Mouse (Mus musculus): Measurements from ENCODE around the gene Plekha7.
A peak's percentile ranks its signal among the peaks of the same experiment; 100 is the strongest.

Gene Plekha7

GRCm38 (mm10) chr7:116248536-116248935 lies 59.6 kb downstream of the Plekha7 start:
- DNase-seq (ENCODE audit: low spot score in 2 of 2), result no peak

DNA sequence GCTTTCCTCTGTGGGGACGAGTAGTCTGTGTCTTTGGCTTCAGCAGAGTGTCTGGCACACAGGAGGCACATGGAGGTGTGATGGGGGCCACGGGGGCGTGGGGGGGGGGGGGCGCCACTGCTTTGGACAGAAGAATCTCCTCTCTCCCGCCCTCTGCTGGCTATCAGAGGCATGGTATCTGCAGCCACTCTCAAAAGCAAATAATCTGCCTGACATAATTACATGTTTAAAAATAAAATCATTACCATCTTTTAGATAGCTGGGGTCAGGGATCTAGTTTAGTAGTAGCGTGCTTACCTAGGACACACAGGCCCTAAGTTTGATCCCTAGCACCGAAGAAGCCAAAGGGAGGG lies 60.8 kb downstream of the Plekha7 start:
- DNase-seq (ENCODE audit: low spot score in 2 of 2), result no peak

- DNase-seq (ENCODE audit: low spot score in 2 of 2), result no peak
Observed at GRCm38 (mm10) chr7:116246696-116247376, 61.3 kb downstream of the Plekha7 start.

DNA sequence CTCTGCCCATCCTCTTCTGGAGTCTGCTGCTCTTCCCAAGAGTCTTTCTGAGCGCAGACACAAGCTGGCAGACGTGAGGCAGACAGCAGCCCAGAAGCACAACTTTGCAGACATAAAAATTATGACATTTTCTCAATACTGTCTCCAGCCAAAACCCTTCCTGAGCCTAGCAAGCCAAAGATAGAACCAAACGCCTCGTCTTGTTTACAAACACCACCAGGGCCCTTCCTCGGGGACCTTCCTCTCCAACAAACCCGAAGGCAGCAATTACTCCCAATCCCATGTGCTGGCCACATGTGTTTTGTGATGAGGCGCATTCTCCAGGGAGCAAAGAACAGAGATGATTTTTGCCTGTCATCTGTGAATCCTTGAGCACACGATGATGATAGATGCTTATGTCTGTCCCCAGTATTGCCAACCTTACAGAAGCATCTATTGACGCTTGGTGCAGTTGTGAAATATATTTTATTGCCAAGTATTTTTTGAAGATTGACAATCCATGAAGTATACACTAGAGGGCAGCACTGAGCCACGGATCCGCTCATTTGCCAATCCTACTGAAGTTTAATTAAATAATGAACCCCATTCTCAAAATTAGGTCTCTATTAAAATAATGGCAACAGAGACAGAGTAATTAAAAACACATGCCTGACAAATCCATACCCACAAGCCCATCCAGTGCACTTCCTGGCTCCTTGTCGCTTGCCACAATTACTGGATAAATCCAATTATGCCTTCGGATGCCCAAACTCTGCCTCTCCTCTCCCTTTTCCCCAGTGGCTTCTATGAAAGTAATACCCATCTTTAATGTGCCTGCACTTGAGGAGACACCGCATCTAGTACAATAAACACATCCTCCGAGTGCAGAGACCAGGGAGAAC lies 62.1 kb downstream of the Plekha7 start:
- DNase-seq (ENCODE audit: low spot score in 2 of 2), result peak; percentile 58 to 68

DNA sequence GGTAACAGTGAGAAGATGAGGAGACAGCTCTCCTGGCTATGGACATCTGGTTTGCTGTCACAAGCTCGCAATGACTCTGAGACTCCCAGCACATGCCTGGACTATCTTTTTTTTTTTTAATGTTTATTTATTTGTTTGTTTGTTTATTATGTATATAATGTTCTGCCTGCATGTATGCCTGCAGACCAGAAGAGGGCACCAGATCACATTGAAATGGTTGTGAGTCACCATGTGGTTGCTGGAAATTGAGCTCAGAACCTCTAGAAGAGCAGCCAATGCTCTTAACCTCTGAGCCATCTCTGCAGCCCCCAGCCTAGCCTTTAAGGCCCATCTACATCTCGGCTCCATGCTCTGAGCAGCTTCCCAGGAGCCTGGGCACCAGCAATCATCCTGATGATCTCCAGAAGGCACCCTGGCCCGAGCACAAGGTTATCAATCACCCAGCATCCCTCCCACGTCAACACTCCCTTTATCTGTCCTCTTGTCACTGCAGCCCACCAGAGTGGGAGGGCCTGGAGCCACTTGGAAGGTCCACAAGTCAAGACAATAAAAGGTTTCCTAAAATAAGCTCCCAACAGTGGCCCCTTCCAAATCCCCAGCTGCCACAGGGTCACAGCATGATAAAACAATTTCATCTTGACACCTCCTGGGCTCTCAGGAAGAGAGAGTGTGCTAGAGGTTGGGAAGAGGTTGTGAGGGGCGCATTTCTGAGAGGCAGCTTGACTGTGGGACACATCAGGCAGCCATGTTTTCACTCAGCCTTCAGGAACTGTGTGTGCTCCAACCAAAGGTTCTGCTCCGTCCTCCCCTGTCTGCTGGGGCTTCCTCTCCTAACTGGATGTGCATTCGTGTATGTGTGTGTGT lies 63.6 kb downstream of the Plekha7 start:
- no peak for DNase-seq (ENCODE audit: low spot score in 2 of 2)

- DNase-seq (ENCODE audit: low spot score in 2 of 2), result no peak
Observed at GRCm38 (mm10) chr7:116242810-116243209, 65.4 kb downstream of the Plekha7 start.

- DNase-seq (ENCODE audit: low spot score in 2 of 2), result no peak
Observed at GRCm38 (mm10) chr7:116241601-116242000, 66.6 kb downstream of the Plekha7 start.

- DNase-seq (ENCODE audit: low spot score in 2 of 2), result no peak
Observed at GRCm38 (mm10) chr7:116240791-116241474, 67.2 kb downstream of the Plekha7 start.

GRCm38 (mm10) chr7:116240353-116240752 lies 67.8 kb downstream of the Plekha7 start:
- no peak for DNase-seq (ENCODE audit: low spot score in 2 of 2)

DNA sequence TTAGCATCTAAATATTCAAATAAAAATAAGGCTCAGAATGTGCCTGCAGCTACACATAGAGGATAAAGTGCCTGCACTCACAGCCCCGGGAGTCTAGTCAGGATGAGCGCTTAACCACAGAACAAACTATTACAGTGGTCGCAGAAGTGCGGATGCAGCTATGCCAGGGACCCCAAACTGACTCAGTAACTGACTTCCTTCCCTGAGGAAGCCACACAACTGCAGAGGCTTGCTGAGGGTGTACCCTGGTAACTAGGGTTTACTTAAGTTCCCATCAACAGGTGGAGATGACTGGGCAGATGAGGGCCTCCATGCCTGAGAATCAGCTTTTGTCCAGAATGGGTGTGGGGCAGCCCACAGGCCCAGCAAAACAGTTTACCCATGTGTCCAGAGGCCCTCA lies 69.9 kb downstream of the Plekha7 start:
- DNase-seq (ENCODE audit: low spot score in 2 of 2), result no peak

DNA sequence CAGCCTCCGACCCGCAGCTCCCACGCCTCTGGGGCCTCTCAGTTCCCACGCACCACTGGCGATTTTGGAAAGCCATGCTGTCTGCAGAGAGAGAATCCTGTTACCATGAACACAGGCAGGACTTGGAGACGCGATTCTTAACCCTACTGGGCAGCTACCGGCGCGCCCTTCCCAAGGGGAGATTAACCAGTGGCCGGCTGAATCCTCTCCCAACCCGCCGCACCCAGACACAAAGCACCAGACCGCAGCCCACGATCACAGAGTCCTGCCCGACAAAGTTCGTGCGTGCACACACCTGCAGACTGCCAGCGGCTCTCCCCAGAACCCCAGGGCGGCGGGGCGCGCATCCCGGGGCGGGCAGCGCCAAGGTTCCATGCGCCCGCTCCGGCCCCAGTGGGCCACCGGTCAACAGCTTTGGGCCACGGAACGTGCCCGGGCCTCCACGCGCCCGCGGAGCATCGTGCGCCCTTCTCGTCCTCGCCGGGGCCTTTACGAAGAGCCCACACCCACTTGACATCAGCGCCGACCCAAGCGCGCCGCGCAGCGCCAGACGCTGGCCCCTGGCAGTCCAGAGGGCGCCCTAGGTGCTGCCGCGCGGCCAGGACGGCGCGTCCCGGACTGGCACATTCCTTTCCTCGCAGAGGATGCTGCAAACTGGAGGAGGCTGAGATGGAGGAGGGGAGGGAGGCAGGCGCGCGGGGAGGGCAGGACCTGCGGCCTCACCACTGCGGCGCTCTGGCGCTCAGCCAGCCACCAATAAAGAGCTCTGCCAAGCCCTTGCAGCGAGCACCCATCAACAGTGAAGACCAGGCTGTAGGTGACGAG lies 70.8 kb downstream of the Plekha7 start:
- no peak for DNase-seq (ENCODE audit: low spot score in 2 of 2)

- no peak for DNase-seq (ENCODE audit: low spot score in 2 of 2)
Observed at GRCm38 (mm10) chr7:116236608-116237007, 71.6 kb downstream of the Plekha7 start.

DNA sequence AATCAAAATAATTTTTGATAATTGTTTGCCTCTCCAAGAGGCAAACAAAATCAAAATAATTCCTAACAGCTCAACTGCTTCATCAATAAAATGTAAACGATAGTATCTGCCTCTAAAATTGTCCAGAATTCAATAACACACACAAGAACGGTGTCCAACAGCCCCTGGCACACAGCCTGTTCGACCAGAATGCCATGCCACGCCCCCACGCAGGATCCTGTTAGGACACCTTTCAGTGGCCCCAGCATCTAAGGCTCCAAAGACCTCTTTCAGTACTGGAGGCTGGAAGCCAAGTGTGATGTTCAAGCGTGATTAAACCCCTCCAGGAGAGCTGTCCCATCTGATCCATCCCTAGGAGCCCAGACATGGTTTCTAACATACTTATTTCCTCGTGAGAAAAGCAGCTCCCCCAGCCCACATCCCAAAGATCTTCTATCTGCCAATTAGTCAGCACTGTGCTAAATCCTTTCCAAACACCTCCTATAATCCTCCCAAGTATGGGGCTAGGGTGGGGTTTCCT lies 73.8 kb downstream of the Plekha7 start:
- DNase-seq (ENCODE audit: low spot score in 2 of 2), result no peak

GRCm38 (mm10) chr7:116230811-116231609 lies 77.2 kb downstream of the Plekha7 start:
- DNase-seq (ENCODE audit: low spot score in 2 of 2), result no peak

DNA sequence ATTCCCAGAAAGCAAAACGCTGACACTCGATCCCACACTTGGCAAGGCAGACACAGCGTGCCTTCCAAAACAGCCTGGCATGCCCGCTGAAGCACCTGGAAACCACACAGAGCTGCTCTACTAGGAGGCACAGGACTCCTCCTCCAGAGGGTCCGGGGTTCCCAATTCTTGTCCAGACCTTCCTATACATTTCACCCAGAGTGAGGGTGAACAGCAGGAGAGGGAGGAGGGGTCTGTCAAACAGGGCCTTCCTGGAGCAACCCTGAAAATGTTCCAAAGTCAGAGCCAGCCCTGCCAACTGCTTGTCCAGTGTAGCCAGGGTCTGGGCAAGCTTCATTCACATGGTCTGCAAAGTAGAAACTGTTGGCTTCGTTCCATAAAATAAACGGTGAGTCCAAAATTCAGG lies 81.3 kb downstream of the Plekha7 start:
- DNase-seq (ENCODE audit: low spot score in 2 of 2), result no peak

GRCm38 (mm10) chr7:116226316-116226715 lies 81.9 kb downstream of the Plekha7 start:
- no peak for DNase-seq (ENCODE audit: low spot score in 2 of 2)

- DNase-seq (ENCODE audit: low spot score in 2 of 2), result no peak
Observed at GRCm38 (mm10) chr7:116224543-116224942, 83.6 kb downstream of the Plekha7 start.

DNA sequence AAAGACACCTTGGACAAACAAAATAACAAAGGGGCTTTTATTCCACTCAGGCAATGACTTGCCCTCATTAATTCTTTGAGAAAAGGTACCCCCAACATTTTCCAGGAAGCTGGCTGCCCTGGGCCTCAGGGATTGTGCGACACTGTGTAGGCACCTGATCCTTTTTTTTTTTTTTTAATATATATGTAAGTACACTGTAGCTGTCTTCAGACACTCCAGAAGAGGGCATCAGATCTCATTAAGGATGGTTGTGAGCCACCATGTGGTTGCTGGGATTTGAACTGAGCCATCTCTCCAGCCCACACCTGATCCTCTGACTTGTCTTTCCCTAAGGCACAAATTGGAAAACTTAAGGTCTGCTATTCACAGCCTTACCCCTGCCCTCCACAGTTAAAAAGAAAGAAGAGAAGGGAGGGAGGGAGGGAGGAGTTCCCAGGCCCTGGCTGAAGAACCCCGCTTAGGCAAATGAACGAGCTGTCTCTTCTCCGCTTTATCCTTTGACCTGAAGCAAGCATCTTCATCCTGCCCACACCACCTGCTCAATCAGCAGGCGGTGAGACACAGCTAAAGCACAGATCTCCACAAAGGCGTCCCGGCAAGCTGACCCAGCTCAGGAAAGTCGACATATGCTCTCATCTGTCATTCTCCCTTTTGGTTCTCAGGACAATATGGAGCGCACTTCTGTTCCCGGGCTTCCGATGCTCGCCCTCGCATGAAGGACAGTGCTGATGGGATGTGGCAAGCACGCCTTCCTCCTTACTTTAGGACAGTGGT lies 85.0 kb downstream of the Plekha7 start:
- no peak for DNase-seq (ENCODE audit: low spot score in 2 of 2)
